Mouse (Mus musculus) cortical plate, adult 2 months (tissue): ENCODE results near the gene Pfas.

Experiments used
- CTCF ChIP-seq: fragments of 200-500 bp; IDR thresholded peaks from 2 replicates; pipeline ENCODE4 v1.5.1; 2011; ENCODE audit warnings: mild to moderate bottlenecking, control low read depth, low read length; ENCODE audit not compliant: insufficient read depth; ENCODE audit errors: extremely low read depth
- POLR2A ChIP-seq: fragments of 200-500 bp; IDR thresholded peaks from 2 replicates; pipeline ENCODE4 v1.6.1; 2011; ENCODE audit warnings: mild to moderate bottlenecking, low read length, control low read depth; ENCODE audit not compliant: insufficient read depth; ENCODE audit errors: extremely low read depth

- TF ChIP-seq POLR2A (no peak), CTCF (no peak)
Measured at GRCm38 (mm10) chr11:68954408-68954807, 53.9 kb downstream of the Pfas start.
